Mouse (Mus musculus) forebrain, embryonic 11.5 days (tissue): ENCODE measurements at regions not wholly inside any gene's neighbourhood (a gene's known extent, or its start where the extent isn't known, plus 50 kb on each side); places are given as distances from the start of the nearest gene placed in this dataset.

ENCODE experiments used
- ATAC-seq: fragments of 200-750 bp; cut with Nextera tagmentation; replicated peaks from 2 replicates; pipeline ENCODE4 v1.8.0; 2017; ENCODE audit warnings: moderate TSS enrichment; ENCODE audit not compliant: low FRiP score
- DNase-seq: peaks from one replicate; pipeline ENCODE4 v3.0.0-alpha.2; 2017; ENCODE audit warnings: low spot score
- H3K27ac ChIP-seq: fragments of 300-500 bp; sonication (generic); 2 replicates; pipeline ENCODE4 v1.5.1; 2014; ENCODE audit warnings: low read depth, low read length
- H3K27me3 ChIP-seq: fragments of 300-500 bp; sonication (generic); 2 replicates; pipeline ENCODE4 v1.6.1; 2014; ENCODE audit warnings: mild to moderate bottlenecking, low read length, mixed read lengths; ENCODE audit not compliant: control insufficient read depth, insufficient read depth
- H3K36me3 ChIP-seq: fragments of 300-500 bp; sonication (generic); 2 replicates; pipeline ENCODE4 v1.6.1; 2014; ENCODE audit warnings: mild to moderate bottlenecking, low read length, moderate library complexity, mixed read lengths; ENCODE audit not compliant: control insufficient read depth, insufficient read depth
- H3K4me1 ChIP-seq: fragments of 300-500 bp; sonication (generic); replicated peaks from 2 replicates; pipeline ENCODE4 v1.6.1; 2014; ENCODE audit warnings: low read length, mixed read lengths; ENCODE audit not compliant: control insufficient read depth, insufficient read depth
- H3K4me2 ChIP-seq: fragments of 300-500 bp; sonication (generic); 2 replicates; pipeline ENCODE4 v1.6.1; 2014; ENCODE audit warnings: low read depth, mild to moderate bottlenecking, low read length, moderate library complexity, mixed read lengths; ENCODE audit not compliant: severe bottlenecking
- H3K4me3 ChIP-seq: fragments of 300-500 bp; sonication (generic); 2 replicates; pipeline ENCODE4 v1.5.1; 2014; ENCODE audit warnings: low read depth, low read length
- H3K9ac ChIP-seq: fragments of 300-500 bp; sonication (generic); 2 replicates; pipeline ENCODE4 v1.6.1; 2014; ENCODE audit warnings: low read length
- H3K9me3 ChIP-seq: fragments of 300-500 bp; sonication (generic); 2 replicates; pipeline ENCODE4 v1.6.1; 2016; ENCODE audit warnings: low read length, mixed read lengths; ENCODE audit not compliant: control insufficient read depth
- WGBS: fragments of 180-500 bp; shearing (Covaris S2); extraction: QIAGEN DNeasy Blood & Tissue Kit; methylation state at CpG from one replicate; pipeline ENCODE4 v1.1.7; 2014; 5-methylcytosine and 5-hydroxymethylcytosine counted together

- no peak for ATAC-seq
- H3K9me3 ChIP-seq: no peaks in the 10 kb centered on the region
- no peak overlapping the region for H3K9ac ChIP-seq
- no peak for DNase-seq
- H3K4me1 ChIP-seq: no peaks in the 10 kb centered on the region
- no peak overlapping the region for H3K4me3 ChIP-seq
- no peaks in the 10 kb centered on the region for H3K36me3 ChIP-seq
- no peaks in the 10 kb centered on the region for H3K27me3 ChIP-seq
- 76% methylated on average over 1 of the region's 1 CpGs for WGBS
- H3K4me2 ChIP-seq: no peak overlapping the region
- H3K27ac ChIP-seq: no peak overlapping the region
These were observed 768.6 kb upstream of the Tmprss15 start for GRCm38 (mm10) chr16:79859540-79859939.

GRCm38 (mm10) chr16:79849152-79849551, 758.3 kb upstream of the Tmprss15 start:
- Histone ChIP-seq H3K27ac (no peak overlapping the region), H3K4me3 (no peak overlapping the region), H3K36me3 (no peaks in the 10 kb centered on the region), H3K9ac (no peak overlapping the region), H3K4me1 (no peaks in the 10 kb centered on the region), H3K27me3 (no peaks in the 10 kb centered on the region), H3K4me2 (no peak overlapping the region), H3K9me3 (no peaks in the 10 kb centered on the region)
- 85% methylated on average over 7 of the region's 7 CpGs for WGBS
- DNase-seq (no peak), ATAC-seq (no peak)

GRCm38 (mm10) chr16:79816913-79817312, 726.0 kb upstream of the Tmprss15 start:
- no peak overlapping the region for H3K4me2 ChIP-seq
- DNase-seq (no peak), ATAC-seq (no peak)
- H3K9ac ChIP-seq: no peak overlapping the region
- H3K4me1 ChIP-seq: no peaks in the 10 kb centered on the region
- no peaks in the 10 kb centered on the region for H3K36me3 ChIP-seq
- H3K27ac ChIP-seq: no peak overlapping the region
- H3K9me3 ChIP-seq: no peaks in the 10 kb centered on the region
- H3K27me3 ChIP-seq: no peaks in the 10 kb centered on the region
- no peak overlapping the region for H3K4me3 ChIP-seq
- 66% methylated on average over 1 of the region's 1 CpGs for WGBS

GRCm38 (mm10) chr16:79778729-79779128, 687.8 kb upstream of the Tmprss15 start:
- Histone ChIP-seq H3K27ac (no peak overlapping the region), H3K4me3 (no peak overlapping the region), H3K4me1 (no peaks in the 10 kb centered on the region), H3K9ac (no peak overlapping the region), H3K27me3 (no peaks in the 10 kb centered on the region), H3K36me3 (no peaks in the 10 kb centered on the region), H3K4me2 (no peak overlapping the region), H3K9me3 (no peaks in the 10 kb centered on the region)
- ATAC-seq (no peak), DNase-seq (no peak)
- WGBS: 71% methylated on average over 3 of the region's 3 CpGs
